Mouse (Mus musculus) CD4-positive naive resting alpha-beta T cell, adult 76 days (primary cell): ENCODE data around the gene Padi4. TPM values are rescaled to one million over a fixed set of nuclear protein-coding genes. Genes with fewer than 3 reads are reported as not detected.

Experiments
- total RNA-seq: library from RNA; stranded (reverse); gene quantifications from one replicate; pipeline ENCODE4 v1.2.4, GENCODE M21; 2023

The Padi4 gene
- 0.82 TPM for total RNA-seq

DNA sequence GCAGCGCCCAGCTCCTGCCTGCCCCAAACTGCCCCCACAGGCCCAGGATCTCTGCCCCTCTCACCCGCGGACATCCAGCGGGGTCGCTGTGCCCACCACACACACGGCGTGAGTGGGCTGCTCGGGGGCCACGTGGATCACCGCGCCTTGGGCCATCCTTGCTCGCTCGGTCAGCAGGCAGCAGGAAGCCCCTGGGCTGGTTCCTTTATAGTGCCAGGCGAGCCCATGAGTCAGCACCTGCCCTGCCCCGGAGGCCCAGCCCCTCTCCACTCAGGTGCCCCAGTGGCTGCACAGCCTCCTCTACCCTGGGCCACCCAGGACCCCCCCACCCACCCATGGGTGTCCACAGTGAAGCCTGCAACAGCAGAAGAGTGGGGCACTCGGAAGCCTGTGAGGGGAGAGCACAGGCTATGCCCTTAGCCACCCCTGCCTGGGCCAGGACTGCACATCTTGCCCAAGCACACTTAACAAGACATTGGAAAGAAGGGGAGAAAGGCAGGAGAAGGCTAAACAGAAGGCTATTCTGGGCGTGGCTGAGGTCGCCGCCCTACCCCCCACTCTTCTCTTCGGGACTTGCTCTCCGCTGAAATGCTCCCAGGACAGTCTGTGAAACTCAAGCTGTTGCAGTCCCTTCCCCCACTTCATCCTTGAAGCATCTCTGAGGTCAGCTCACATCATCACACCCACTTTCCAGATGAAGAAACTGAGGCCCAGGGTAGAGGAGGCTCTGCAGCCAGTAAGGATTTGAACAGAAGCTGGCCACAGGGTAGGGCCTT is at the start of gene Padi4:
Gene Padi4, minus strand, starts transcription at position 212 of the 776 bp plus-strand sequence.

DNA sequence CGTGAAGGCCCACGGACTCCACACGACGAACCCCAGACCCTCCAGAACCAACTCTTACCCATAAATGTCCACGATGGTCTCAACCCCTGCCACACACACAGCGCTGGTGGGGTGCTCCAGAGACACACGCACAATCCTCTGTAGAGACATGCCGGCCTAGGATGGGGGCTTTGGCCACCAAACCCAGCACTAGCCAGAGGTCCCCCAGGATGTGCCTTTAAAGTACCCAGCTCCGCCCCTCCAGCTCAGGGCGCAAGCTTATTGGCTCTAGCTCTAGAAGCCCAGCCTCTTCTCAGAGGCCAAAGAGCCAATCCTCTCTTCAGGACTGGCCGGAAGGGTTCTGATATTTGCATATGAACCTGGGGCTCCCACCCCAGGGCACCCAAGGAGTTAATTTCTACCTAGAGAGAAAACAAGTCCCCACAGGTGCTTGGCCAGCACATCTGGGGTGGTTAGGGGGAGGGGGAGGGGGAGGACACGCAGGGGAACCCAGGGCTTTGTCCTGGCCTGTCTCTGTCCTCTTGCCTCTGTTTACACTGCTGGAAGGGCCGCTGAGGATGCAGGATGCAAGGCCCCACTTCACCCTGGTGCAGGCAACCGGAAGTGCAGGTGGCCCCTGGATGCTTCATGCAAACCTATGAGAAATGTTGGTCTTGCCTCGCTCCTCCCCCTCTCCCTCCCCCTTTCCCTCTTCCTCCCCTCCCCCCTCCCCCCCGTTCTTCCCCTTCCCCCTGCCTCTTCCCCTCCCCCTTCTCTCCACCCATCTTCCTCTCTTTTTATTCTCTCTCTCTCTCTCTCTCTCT is 36.6 kb upstream of the Padi4 start, which contains the start of gene Padi3:
Gene Padi3, minus strand, starts transcription at position 191 of the 803 bp plus-strand sequence.

DNA sequence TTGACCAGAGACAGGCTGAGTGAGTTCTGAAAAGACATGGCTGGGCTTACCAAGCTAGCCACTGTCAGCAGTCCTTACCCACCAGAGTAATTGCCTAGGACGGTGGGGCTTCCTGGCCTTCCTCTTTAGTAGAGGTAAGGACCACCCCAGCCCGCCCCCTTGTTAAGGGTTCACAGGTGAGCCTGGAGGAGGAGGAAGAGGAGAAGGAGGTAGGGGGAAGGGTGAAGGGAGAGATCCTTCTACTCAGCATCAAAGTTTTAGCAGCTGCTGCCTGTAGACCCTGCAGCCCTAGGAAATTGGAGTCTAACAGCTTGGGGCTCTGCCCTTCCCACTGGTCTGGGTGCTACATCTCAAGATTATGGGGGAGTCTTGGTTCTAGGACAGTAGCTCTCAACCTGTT is 31.5 kb downstream of the Padi4 start, which contains the start of gene Padi6:
Gene Padi6, minus strand, starts transcription at position 101 of the 400 bp plus-strand sequence.

DNA sequence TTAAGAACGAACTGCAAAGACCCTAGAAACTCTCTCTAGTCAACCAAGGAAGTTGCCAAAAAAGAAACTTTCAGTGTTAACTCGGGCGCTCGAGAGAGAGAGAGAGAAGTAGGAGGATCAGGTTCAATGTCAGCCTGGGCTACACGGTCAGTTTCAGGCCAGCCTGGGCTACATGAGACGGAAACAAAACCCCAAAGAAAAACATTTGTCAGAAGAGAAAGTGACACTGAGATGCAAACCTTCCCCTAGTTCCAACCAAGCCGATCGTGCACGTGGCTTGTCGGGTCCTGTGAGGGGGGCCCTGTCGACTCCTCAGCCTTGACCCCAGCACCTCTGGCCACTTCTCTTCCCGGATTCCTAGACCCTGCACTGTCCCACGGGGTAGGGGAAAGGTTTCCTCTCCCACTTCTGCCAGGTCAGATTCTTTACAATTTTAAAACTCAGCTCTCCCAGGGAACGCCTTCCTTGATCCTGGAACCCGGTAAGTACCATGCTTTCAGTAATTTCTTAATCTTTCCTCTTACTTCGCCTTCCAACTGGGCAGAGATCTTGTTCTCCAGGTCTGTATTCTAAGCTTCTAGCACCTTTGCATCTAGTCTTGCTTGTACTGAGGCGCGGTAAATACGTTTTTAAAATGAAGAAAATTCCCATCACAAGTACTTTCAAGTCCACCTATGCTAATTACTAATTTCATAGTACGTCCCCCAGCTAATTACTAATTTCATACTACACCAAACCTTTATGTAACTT is 73.6 kb downstream of the Padi4 start, which contains the start of gene Rcc2:
Gene Rcc2, plus strand, starts transcription at position 273 of the 750 bp plus-strand sequence.

Other genes starting within 250 kb of the Padi4 start
- 0.29 TPM for gene Arhgef10l, start 108.2 kb downstream of the Padi4 start, total RNA-seq
- gene Rcc2, start 73.7 kb downstream of the Padi4 start, total RNA-seq = 149 TPM
- gene Padi6, start 31.6 kb downstream of the Padi4 start, total RNA-seq = not detected
- gene Padi3, start 36.4 kb upstream of the Padi4 start, total RNA-seq = 2.2 TPM
- gene Padi1, start 71.5 kb upstream of the Padi4 start, total RNA-seq = 1.2 TPM
- gene Padi2, start 132.1 kb upstream of the Padi4 start, total RNA-seq = 22.4 TPM
- gene Sdhb, start 187.0 kb upstream of the Padi4 start, total RNA-seq = 81.5 TPM
- gene Atp13a2, start 212.6 kb upstream of the Padi4 start, total RNA-seq = 26.3 TPM
- not detected for gene Mfap2, start 236.2 kb upstream of the Padi4 start, total RNA-seq